Mouse (Mus musculus) intestine, postnatal 0 days (tissue): ENCODE results near the gene Erfe. TPM values are rescaled to one million over a fixed set of nuclear protein-coding genes. Genes with fewer than 3 reads are reported as not detected.

Source experiments
- ATAC-seq: fragments of 200-750 bp; cut with Nextera tagmentation; 2 replicates; pipeline ENCODE4 v1.8.0; 2017; ENCODE audit warnings: mild to moderate bottlenecking, moderate TSS enrichment, moderate library complexity
- H3K27ac ChIP-seq: fragments of 300-500 bp; sonication (generic); 2 replicates; pipeline ENCODE4 v1.5.1; 2014; ENCODE audit warnings: mild to moderate bottlenecking, low read depth, low read length, moderate library complexity
- H3K27me3 ChIP-seq: fragments of 300-500 bp; sonication (generic); replicated peaks from 2 replicates; pipeline ENCODE4 v1.6.1; 2014; ENCODE audit warnings: low read length, mixed read lengths; ENCODE audit not compliant: control insufficient read depth, insufficient read depth
- H3K36me3 ChIP-seq: fragments of 300-500 bp; sonication (generic); 2 replicates; pipeline ENCODE4 v1.6.1; 2014; ENCODE audit warnings: mild to moderate bottlenecking, moderate library complexity; ENCODE audit not compliant: control insufficient read depth, insufficient read depth
- H3K4me1 ChIP-seq: fragments of 300-500 bp; sonication (generic); replicated peaks from 2 replicates; pipeline ENCODE4 v1.6.1; 2014; ENCODE audit warnings: antibody characterized with exemption, low read length, mixed read lengths; ENCODE audit not compliant: control insufficient read depth, insufficient read depth
- H3K4me2 ChIP-seq: fragments of 300-500 bp; sonication (generic); replicated peaks from 2 replicates; pipeline ENCODE4 v1.6.1; 2014; ENCODE audit warnings: low read depth, mild to moderate bottlenecking, moderate library complexity
- H3K4me3 ChIP-seq: fragments of 300-500 bp; sonication (generic); 2 replicates; pipeline ENCODE4 v1.5.1; 2014; ENCODE audit warnings: low read depth, low read length
- H3K9ac ChIP-seq: fragments of 300-500 bp; sonication (generic); 2 replicates; pipeline ENCODE4 v1.6.1; 2014; ENCODE audit warnings: mild to moderate bottlenecking, low read depth, low read length
- H3K9me3 ChIP-seq: fragments of 300-500 bp; sonication (generic); 2 replicates; pipeline ENCODE4 v1.6.1; 2016; ENCODE audit warnings: mixed run types; ENCODE audit not compliant: control insufficient read depth
- CTCF ChIP-seq: sonication (generic); IDR thresholded peaks from 2 replicates; pipeline ENCODE4 v1.5.1; 2016; ENCODE audit warnings: low read depth, mild to moderate bottlenecking, control low read depth, antibody characterized with exemption, moderate library complexity
- WGBS: fragments of 180-500 bp; shearing (Covaris S2); extraction: QIAGEN DNeasy Blood & Tissue Kit; methylation state at CpG from one replicate; pipeline ENCODE4 v1.1.7; 2014; 5-methylcytosine and 5-hydroxymethylcytosine counted together
- polyA plus RNA-seq: library from polyadenylated mRNA; unstranded; fragments of >200 nt; fragmentation: Nextera tagmentation; extraction: Ambion mirVana; gene quantifications from 2 replicates; pipeline ENCODE4 v1.2.1, GENCODE M21; 2015

Erfe gene
- polyA plus RNA-seq, 1 experiment from 2014 or later: 2.7 TPM

GRCm38 (mm10) chr1:91351249-91351648, 15.0 kb upstream of the Erfe start:
- Histone ChIP-seq H3K4me1 (no peaks in the 10 kb centered on the region), H3K36me3 (no peaks in the 10 kb centered on the region), H3K4me2 (no peak overlapping the region), H3K27me3 (0 out of 2 replicates have a peak, but pooled peaks cover 9% of the 10 kb centered on the region), H3K9ac (no peak overlapping the region), H3K9me3 (no peaks in the 10 kb centered on the region), H3K4me3 (no peak overlapping the region), H3K27ac (no peak overlapping the region)
- no peak for ATAC-seq
- TF ChIP-seq CTCF: no peak
- 71% methylated on average over 3 of the region's 3 CpGs for WGBS

GRCm38 (mm10) chr1:91352277-91352676, 14.0 kb upstream of the Erfe start:
- Histone ChIP-seq H3K4me1 (no peaks in the 10 kb centered on the region), H3K4me3 (no peak overlapping the region), H3K9me3 (no peaks in the 10 kb centered on the region), H3K27ac (no peak overlapping the region), H3K36me3 (no peaks in the 10 kb centered on the region), H3K9ac (no peak overlapping the region), H3K27me3 (no peaks in the 10 kb centered on the region), H3K4me2 (no peak overlapping the region)
- TF ChIP-seq CTCF: no peak
- no peak for ATAC-seq
- 85% methylated on average over 2 of the region's 2 CpGs for WGBS

GRCm38 (mm10) chr1:91356105-91356504, 10.1 kb upstream of the Erfe start:
- H3K9me3 ChIP-seq: no peaks in the 10 kb centered on the region
- no peak for ATAC-seq
- H3K36me3 ChIP-seq: no peaks in the 10 kb centered on the region
- WGBS: 81% methylated on average over 11 of the region's 11 CpGs
- no peaks in the 10 kb centered on the region for H3K27me3 ChIP-seq
- no peak overlapping the region for H3K27ac ChIP-seq
- TF ChIP-seq CTCF: no peak
- H3K4me2 ChIP-seq: no peak overlapping the region
- H3K4me3 ChIP-seq: no peak overlapping the region
- no peaks in the 10 kb centered on the region for H3K4me1 ChIP-seq
- no peak overlapping the region for H3K9ac ChIP-seq

- 69% methylated on average over 5 of the region's 5 CpGs for WGBS
- H3K4me1 ChIP-seq: peaks cover under 1% of the 10 kb centered on the region; the same call in 1 of the 2 replicates
- H3K9me3 ChIP-seq: no peaks in the 10 kb centered on the region
- ATAC-seq: no peak
- no peak overlapping the region for H3K27ac ChIP-seq
- no peak overlapping the region for H3K9ac ChIP-seq
- no peak overlapping the region for H3K4me2 ChIP-seq
- H3K27me3 ChIP-seq: no peaks in the 10 kb centered on the region
- no peaks in the 10 kb centered on the region for H3K36me3 ChIP-seq
- no peak overlapping the region for H3K4me3 ChIP-seq
- no peak for TF ChIP-seq CTCF
These were observed 4.1 kb upstream of the Erfe start for GRCm38 (mm10) chr1:91362113-91362512.

GRCm38 (mm10) chr1:91364822-91365644, 1.2 kb upstream of the Erfe start:
- H3K27ac ChIP-seq: no peak overlapping the region
- H3K4me1 ChIP-seq: peaks cover 4% of the 10 kb centered on the region; the same call in 1 of the 2 replicates
- WGBS: 95% methylated on average over 16 of the region's 16 CpGs
- H3K36me3 ChIP-seq: no peaks in the 10 kb centered on the region; the same call in 1 of the 2 replicates
- H3K9ac ChIP-seq: no peak overlapping the region
- H3K9me3 ChIP-seq: no peaks in the 10 kb centered on the region
- TF ChIP-seq CTCF: no peak
- no peaks in the 10 kb centered on the region for H3K27me3 ChIP-seq
- ATAC-seq: no peak
- no peak overlapping the region for H3K4me2 ChIP-seq
- no peak overlapping the region for H3K4me3 ChIP-seq

GRCm38 (mm10) chr1:91365816-91366214, 415 bp upstream of the Erfe start:
- no peak for ATAC-seq
- H3K9ac ChIP-seq: no peak overlapping the region
- H3K4me2 ChIP-seq: peak overlapping the region; percentile 95
- no peaks in the 10 kb centered on the region for H3K27me3 ChIP-seq
- no peaks in the 10 kb centered on the region for H3K9me3 ChIP-seq
- H3K27ac ChIP-seq: no peak overlapping the region
- peaks cover 4% of the 10 kb centered on the region; the same call in 1 of the 2 replicates for H3K4me1 ChIP-seq
- H3K36me3 ChIP-seq: peaks cover 4% of the 10 kb centered on the region; the same call in 1 of the 2 replicates
- no peak for TF ChIP-seq CTCF
- WGBS: 34% methylated on average over 8 of the region's 8 CpGs
- peak overlapping the region; percentile 50 for H3K4me3 ChIP-seq
